Mouse (Mus musculus) right cerebral cortex, postnatal 10 days (tissue): Measurements from ENCODE around the gene Cpne4.

Experiments
- DNase-seq, 2 experiments: peaks; one replicate each; pipeline ENCODE4 v3.0.0; 2021; ENCODE audit warnings: low spot score in 2 of 2

Cpne4 gene

GRCm38 (mm10) chr9:104874157-104874556 lies 327.1 kb downstream of the Cpne4 start:
- no peak for DNase-seq

GRCm38 (mm10) chr9:104877014-104877413 lies 329.9 kb downstream of the Cpne4 start:
- no peak for DNase-seq

GRCm38 (mm10) chr9:104878558-104878957 lies 331.5 kb downstream of the Cpne4 start:
- no peak for DNase-seq

GRCm38 (mm10) chr9:104890517-104890916 lies 343.4 kb downstream of the Cpne4 start:
- DNase-seq = no peak

- DNase-seq = no peak
These were observed 348.3 kb downstream of the Cpne4 start for GRCm38 (mm10) chr9:104895360-104895759.

GRCm38 (mm10) chr9:104901118-104901517 lies 354.0 kb downstream of the Cpne4 start:
- no peak for DNase-seq

GRCm38 (mm10) chr9:104901827-104902226 lies 354.7 kb downstream of the Cpne4 start:
- no peak for DNase-seq

- DNase-seq = no peak
These were observed 365.6 kb downstream of the Cpne4 start for GRCm38 (mm10) chr9:104912686-104913085.

- no peak for DNase-seq
These were observed 366.2 kb downstream of the Cpne4 start for GRCm38 (mm10) chr9:104913327-104913726.

- peak in 1 of 2 experiments; percentile 31 for DNase-seq
These were observed 374.1 kb downstream of the Cpne4 start for GRCm38 (mm10) chr9:104921197-104921596.

- no peak for DNase-seq
These were observed 375.0 kb downstream of the Cpne4 start for GRCm38 (mm10) chr9:104922051-104922450.

GRCm38 (mm10) chr9:104928806-104929205 lies 381.7 kb downstream of the Cpne4 start:
- peak; percentile 45 to 48 for DNase-seq

- no peak for DNase-seq
These were observed 393.3 kb downstream of the Cpne4 start for GRCm38 (mm10) chr9:104940389-104940788.

- DNase-seq = no peak
These were observed 403.5 kb downstream of the Cpne4 start for GRCm38 (mm10) chr9:104950551-104950950.

GRCm38 (mm10) chr9:104952176-104952575 lies 405.1 kb downstream of the Cpne4 start:
- no peak for DNase-seq

- DNase-seq = peak in 1 of 2 experiments; percentile 25
These were observed 425.7 kb downstream of the Cpne4 start for GRCm38 (mm10) chr9:104972828-104973227.

- no peak for DNase-seq
These were observed 435.0 kb downstream of the Cpne4 start for GRCm38 (mm10) chr9:104981934-104982548.

GRCm38 (mm10) chr9:104998225-104998624 lies 451.1 kb downstream of the Cpne4 start:
- peak; percentile 26 to 55 for DNase-seq

- peak in 1 of 2 experiments; percentile 25 for DNase-seq
These were observed 463.6 kb downstream of the Cpne4 start for GRCm38 (mm10) chr9:105010721-105011120.

- DNase-seq = no peak
These were observed 471.1 kb downstream of the Cpne4 start for GRCm38 (mm10) chr9:105018186-105018585.

GRCm38 (mm10) chr9:105028311-105028710 lies 481.2 kb downstream of the Cpne4 start:
- no peak for DNase-seq

GRCm38 (mm10) chr9:105032572-105032971 lies 485.5 kb downstream of the Cpne4 start:
- peak in 1 of 2 experiments; percentile 30 for DNase-seq

- no peak for DNase-seq
These were observed 486.6 kb downstream of the Cpne4 start for GRCm38 (mm10) chr9:105033641-105034040.

- DNase-seq = no peak
These were observed 490.8 kb downstream of the Cpne4 start for GRCm38 (mm10) chr9:105037847-105038246.
